Mouse (Mus musculus) midbrain, embryonic 12.5 days (tissue): ENCODE measurements at regions not wholly inside any gene's neighbourhood (a gene's known extent, or its start where the extent isn't known, plus 50 kb on each side); places are given as distances from the start of the nearest gene placed in this dataset.

Experiments
- ATAC-seq: fragments of 200-750 bp; cut with Nextera tagmentation; 2 replicates; pipeline ENCODE4 v1.8.0; 2017; ENCODE audit warnings: low read depth, moderate TSS enrichment, moderate library complexity; ENCODE audit not compliant: low FRiP score
- H3K27ac ChIP-seq: fragments of 300-500 bp; sonication (generic); replicated peaks from 2 replicates; pipeline ENCODE4 v1.5.1; 2016; ENCODE audit warnings: mild to moderate bottlenecking
- H3K27me3 ChIP-seq: fragments of 300-500 bp; sonication (generic); 2 replicates; pipeline ENCODE4 v1.6.1; 2016; ENCODE audit warnings: mild to moderate bottlenecking
- H3K36me3 ChIP-seq: fragments of 300-500 bp; sonication (generic); 2 replicates; pipeline ENCODE4 v1.6.1; 2016
- H3K4me1 ChIP-seq: fragments of 300-500 bp; sonication (generic); 2 replicates; pipeline ENCODE4 v1.6.1; 2016
- H3K4me2 ChIP-seq: fragments of 300-500 bp; sonication (generic); replicated peaks from 2 replicates; pipeline ENCODE4 v1.6.1; 2016; ENCODE audit warnings: mild to moderate bottlenecking, moderate library complexity
- H3K4me3 ChIP-seq: fragments of 300-500 bp; sonication (generic); 2 replicates; pipeline ENCODE4 v1.5.1; 2016; ENCODE audit warnings: mild to moderate bottlenecking
- H3K9ac ChIP-seq: fragments of 300-500 bp; sonication (generic); replicated peaks from 2 replicates; pipeline ENCODE4 v1.6.1; 2016; ENCODE audit warnings: mild to moderate bottlenecking, moderate library complexity
- H3K9me3 ChIP-seq: fragments of 300-500 bp; sonication (generic); 2 replicates; pipeline ENCODE4 v1.6.1; 2016; ENCODE audit warnings: mild to moderate bottlenecking
- WGBS: fragments of 180-500 bp; shearing (Covaris S2); methylation state at CpG from one replicate; pipeline ENCODE4 v1.1.7; 2016; 5-methylcytosine and 5-hydroxymethylcytosine counted together

DNA sequence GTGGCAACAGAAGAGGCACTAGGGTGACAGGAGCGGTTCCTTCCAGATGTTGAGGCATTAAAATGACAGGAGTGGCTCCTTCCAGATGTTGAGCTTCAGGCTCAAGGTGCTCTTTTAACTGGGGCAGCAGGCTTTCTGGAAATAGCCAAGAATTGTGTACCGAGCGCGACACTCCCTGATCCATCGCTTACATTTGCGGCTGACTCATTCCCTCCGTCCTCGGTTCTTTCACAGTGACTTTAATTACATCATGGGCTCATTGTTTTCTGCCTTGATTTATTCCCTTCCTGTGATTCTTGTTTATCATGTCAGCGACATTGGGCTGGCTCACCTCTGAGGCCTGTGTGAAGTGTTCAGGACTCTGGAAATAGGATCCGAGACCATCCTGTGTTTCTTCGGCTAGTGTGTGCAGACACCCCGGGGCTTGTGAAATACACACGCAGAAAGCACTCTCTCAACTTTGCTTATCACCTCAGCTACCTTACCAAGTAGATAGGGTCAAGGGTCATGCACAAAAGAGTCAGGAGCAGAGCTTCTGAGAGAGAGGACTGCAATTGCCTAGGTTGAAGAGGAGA is 63.1 kb upstream of the Slc35c1 start:
- WGBS: 85% methylated on average over 13 of the region's 13 CpGs
- no peak for ATAC-seq
- H3K36me3 ChIP-seq: no peaks in the 10 kb centered on the region
- no peaks in the 10 kb centered on the region for H3K27me3 ChIP-seq
- no peak overlapping the region for H3K4me3 ChIP-seq
- no peak overlapping the region for H3K27ac ChIP-seq
- H3K9me3 ChIP-seq: no peaks in the 10 kb centered on the region
- H3K4me1 ChIP-seq: peaks cover 15% of the 10 kb centered on the region; the same call in 1 of the 2 replicates
- H3K9ac ChIP-seq: no peak overlapping the region
- H3K4me2 ChIP-seq: no peak overlapping the region

DNA sequence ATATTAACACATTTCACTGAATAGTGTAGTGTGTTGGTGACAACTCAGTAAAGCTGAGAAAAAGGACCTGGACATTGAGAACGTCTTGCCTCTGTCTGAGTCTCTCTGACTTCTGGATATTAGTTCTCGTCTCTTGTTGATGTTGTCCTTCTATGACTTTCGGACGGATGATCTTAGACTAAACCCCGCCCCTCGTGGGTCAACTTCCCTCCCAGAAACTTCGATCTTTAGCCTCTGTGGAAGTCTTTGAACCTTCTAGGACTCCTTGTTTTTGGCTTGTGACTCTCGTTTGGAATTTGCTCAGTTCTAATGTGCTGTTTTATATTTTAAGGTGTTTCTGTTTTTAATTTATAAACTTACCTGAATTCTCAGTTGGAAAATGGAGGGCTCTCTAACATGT is 61.2 kb upstream of the Slc35c1 start:
- Histone ChIP-seq H3K9ac (no peak overlapping the region), H3K27ac (no peak overlapping the region), H3K9me3 (no peaks in the 10 kb centered on the region), H3K4me1 (peaks cover 11% of the 10 kb centered on the region; the same call in 1 of the 2 replicates), H3K36me3 (no peaks in the 10 kb centered on the region), H3K27me3 (no peaks in the 10 kb centered on the region), H3K4me2 (no peak overlapping the region), H3K4me3 (no peak overlapping the region)
- no peak for ATAC-seq
- 86% methylated on average over 8 of the region's 8 CpGs for WGBS

DNA sequence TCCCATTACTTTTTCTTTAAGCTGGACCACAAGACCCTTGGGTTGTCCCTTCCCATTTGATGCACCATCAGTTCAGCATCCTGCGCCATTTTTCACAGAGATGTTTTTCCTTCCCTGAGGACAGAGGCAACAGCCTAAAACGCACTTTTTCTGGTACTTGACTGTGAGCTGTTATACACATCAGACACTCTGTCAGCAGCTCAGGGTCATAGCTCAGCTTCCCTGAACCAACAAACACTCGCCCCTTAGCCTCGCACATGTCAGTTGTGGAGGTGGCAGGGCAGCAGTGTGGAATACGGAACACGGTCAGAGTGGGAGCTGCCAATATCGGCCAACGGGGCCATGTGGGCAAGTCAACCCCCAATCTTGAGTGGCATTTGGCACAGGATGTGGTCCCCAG is 59.1 kb upstream of the Slc35c1 start:
- Histone ChIP-seq H3K27me3 (no peaks in the 10 kb centered on the region), H3K9me3 (no peaks in the 10 kb centered on the region), H3K4me1 (no peaks in the 10 kb centered on the region), H3K4me3 (no peak overlapping the region), H3K9ac (no peak overlapping the region), H3K36me3 (no peaks in the 10 kb centered on the region), H3K27ac (no peak overlapping the region), H3K4me2 (no peak overlapping the region)
- ATAC-seq: no peak
- WGBS: 88% methylated on average over 8 of the region's 8 CpGs

DNA sequence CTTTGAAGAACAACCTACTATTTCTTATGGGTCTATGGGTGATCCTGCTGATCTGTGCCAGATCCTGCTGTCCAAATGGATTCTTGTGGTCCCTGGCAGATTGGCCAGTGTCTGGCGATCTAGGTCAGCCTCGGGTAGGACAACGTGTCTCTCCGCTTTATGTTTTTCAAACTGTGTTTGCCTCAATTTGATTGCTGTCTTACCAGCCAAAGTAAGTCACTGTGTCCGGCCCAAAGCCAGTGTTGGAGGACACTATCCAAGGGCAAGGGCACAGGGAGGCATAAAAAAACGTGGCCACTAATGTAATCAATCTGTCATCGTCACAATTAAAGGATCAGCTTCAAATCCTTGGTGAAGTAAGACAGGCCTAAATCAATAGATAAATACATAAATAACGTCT is 58.6 kb upstream of the Slc35c1 start:
- H3K27me3 ChIP-seq: no peaks in the 10 kb centered on the region
- no peak overlapping the region for H3K4me3 ChIP-seq
- H3K9ac ChIP-seq: no peak overlapping the region
- no peaks in the 10 kb centered on the region for H3K4me1 ChIP-seq
- H3K27ac ChIP-seq: no peak overlapping the region
- H3K9me3 ChIP-seq: no peaks in the 10 kb centered on the region
- 86% methylated on average over 8 of the region's 8 CpGs for WGBS
- no peaks in the 10 kb centered on the region for H3K36me3 ChIP-seq
- H3K4me2 ChIP-seq: no peak overlapping the region
- no peak for ATAC-seq

DNA sequence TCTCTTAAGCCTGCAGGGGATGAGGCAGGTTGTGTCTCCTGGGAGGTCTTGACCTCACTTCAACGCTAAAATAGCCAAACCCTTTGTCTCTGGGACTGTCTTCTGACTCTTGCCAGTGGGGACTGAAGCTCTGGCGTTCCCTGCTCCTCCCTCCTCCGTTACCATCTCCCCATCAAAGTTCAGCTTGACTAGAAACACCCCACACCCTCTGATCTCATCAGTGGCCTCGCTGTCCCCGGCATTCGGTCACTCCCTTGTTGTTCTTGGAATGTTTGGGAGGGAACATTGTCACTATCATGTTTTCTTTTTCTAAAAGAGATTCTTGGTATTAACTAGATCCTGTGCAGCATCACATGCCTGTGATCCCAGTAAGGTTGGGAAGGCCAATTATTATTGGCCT is 54.6 kb upstream of the Slc35c1 start:
- ATAC-seq: no peak
- H3K9me3 ChIP-seq: no peaks in the 10 kb centered on the region; the same call in 1 of the 2 replicates
- 56% methylated on average over 6 of the region's 6 CpGs for WGBS
- H3K27me3 ChIP-seq: no peaks in the 10 kb centered on the region
- H3K9ac ChIP-seq: no peak overlapping the region
- H3K4me2 ChIP-seq: no peak overlapping the region
- no peak overlapping the region for H3K4me3 ChIP-seq
- H3K4me1 ChIP-seq: no peaks in the 10 kb centered on the region
- no peaks in the 10 kb centered on the region for H3K36me3 ChIP-seq
- H3K27ac ChIP-seq: no peak overlapping the region

DNA sequence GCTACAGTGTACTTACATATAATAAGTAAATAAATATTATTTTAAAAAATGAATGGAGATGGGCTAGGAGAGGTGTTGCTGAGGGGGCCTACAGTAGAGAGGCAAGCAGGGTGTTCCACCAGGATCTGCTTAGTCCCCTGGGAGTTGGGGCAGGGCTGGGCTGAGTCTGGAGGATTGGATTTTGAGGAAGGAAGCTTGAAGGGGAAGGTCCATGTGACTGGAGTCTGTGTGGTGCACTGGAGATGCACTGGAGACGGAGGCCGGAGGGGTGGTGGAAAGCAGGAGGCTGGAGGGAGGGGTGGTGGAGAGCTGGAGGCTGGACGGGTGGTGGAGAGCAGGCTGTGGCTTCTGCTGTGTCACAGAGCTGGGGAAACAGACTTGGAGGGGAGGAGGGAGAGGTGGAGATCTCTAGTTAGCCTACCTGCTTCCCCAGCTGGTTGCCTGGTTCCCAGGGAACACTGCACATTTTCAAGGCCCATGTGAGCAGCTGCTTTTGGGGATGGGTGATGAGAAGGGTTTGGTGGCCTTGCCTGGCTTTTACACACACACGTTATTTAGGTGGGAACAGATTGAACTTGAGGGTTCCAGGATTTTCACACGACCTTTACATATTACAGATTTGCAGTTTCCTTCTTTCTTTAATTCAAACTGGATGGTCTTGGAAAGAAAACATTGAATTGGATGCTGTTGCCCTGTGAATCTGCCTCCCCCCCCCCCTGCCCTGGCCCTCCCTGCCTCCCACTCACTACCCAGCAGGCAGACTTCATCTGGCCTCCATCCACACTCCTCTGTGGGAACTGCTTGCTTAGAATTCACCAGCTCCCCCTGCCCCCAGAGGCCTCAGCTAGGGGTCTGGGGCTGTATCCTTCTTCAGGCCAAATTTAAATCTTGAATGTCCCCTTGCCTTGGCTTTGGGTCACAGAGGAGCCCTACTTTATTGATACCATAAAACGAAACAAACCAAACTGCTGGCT is 51.7 kb upstream of the Slc35c1 start:
- Histone ChIP-seq H3K9me3 (no peaks in the 10 kb centered on the region; the same call in 1 of the 2 replicates), H3K4me1 (no peaks in the 10 kb centered on the region), H3K4me2 (no peak overlapping the region), H3K27ac (no peak overlapping the region), H3K27me3 (no peaks in the 10 kb centered on the region), H3K36me3 (no peaks in the 10 kb centered on the region), H3K9ac (no peak overlapping the region), H3K4me3 (no peak overlapping the region)
- no peak for ATAC-seq
- 75% methylated on average over 6 of the region's 6 CpGs for WGBS
